Mouse (Mus musculus): Measurements from ENCODE around the gene Qrfp. TPM values are rescaled to one million over a fixed set of nuclear protein-coding genes. Genes with fewer than 3 reads are reported as not detected.

Gene Qrfp
- total RNA-seq (2021) = not detected

DNA sequence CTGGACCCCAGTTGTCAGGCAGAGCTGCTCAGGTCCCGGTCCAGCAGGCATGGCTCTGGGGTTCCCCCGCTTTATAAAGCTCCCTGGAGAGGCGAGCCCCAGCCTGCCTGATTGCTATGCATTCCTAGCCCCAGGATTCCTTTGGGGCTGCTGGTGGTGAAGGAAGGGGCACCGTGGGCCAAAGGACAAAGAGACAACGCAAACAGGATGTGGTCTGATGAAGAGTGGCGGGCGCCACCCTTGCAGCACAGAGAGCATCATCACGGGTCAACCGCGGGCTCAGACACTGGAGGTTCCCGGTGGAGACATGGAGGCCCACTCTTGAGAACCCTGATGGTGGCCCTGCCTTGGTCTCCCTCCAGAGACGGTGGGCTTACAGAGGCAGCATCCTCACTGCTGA is at the start of gene Qrfp:
Qrfp (minus strand) TSS at position 137 of the 400 bp plus-strand sequence.
- DNase-seq (ENCODE audit: extremely low spot score in 1 of 2, low spot score in 1 of 2) = no peak

GRCm38 (mm10) chr2:31858500-31858899 is 48.1 kb upstream of the Qrfp start:
- DNase-seq (ENCODE audit: extremely low spot score in 1 of 2, low spot score in 1 of 2) = no peak

DNA sequence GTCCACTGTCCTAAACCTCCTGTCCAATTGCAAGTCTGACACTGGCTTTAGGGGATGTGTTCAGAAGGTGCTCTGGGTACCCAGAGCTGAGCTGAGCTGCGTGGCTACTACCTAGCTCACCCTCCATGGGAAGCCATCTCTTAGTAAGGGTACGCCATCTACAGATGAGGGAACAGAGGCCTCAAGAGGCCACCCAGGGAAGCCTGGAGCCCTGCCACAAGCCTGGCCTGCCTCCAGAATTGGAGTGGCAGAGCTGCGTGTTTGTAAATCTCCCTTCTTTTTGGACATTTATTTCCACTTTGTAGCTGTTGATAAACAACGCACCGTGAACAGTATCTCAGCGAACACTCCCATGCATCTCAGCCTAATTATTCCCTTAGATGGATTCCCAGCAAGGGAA is 46.8 kb upstream of the Qrfp start:
- no peak for DNase-seq (ENCODE audit: extremely low spot score in 1 of 2, low spot score in 1 of 2)

DNA sequence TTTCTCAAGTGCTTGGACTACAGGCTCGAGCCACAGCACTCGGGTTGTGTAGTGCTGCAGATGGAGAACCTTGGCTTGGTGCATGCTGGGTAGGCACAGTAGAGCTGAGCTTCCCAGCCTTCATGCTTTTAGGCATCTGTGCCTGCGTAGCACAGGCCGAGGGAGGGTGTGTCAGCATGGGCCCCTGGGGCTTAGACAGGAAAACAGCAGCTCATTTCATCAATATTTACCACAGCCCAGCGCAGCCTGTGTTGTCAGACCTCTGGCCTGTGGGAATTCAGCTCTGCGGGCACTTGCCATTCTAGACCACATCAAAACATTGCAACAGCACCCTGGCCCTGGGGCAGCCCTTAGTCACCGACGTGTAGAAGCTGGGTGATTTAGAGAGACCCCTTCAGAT is 45.6 kb upstream of the Qrfp start:
- DNase-seq (ENCODE audit: extremely low spot score in 1 of 2, low spot score in 1 of 2) = no peak

GRCm38 (mm10) chr2:31850141-31850540 is 39.8 kb upstream of the Qrfp start:
- no peak for DNase-seq (ENCODE audit: extremely low spot score in 1 of 2, low spot score in 1 of 2)

DNA sequence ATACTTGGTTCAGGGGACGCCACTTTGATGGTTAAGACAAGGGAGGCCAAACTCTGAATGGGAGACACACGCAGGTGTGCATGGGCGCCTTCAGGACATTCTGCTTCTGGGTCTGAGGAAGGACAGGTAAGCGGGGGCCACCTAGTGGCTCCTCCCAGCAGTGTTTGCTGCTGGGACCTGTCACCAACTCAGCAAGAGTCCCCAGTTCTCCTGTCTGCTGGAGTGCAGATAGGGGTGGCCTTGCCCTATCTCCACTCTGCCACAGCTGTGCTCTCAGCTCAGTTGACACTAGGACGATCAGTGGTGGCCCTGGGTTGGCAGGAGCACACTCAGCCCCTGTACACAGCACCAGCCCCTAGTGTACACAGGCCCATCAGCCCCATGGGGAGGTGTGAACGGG is 37.5 kb upstream of the Qrfp start:
- no peak for DNase-seq (ENCODE audit: extremely low spot score in 1 of 2, low spot score in 1 of 2)

GRCm38 (mm10) chr2:31846692-31847660 is 36.6 kb upstream of the Qrfp start:
- DNase-seq (ENCODE audit: extremely low spot score in 1 of 2, low spot score in 1 of 2) = no peak

GRCm38 (mm10) chr2:31845896-31846691 is 35.7 kb upstream of the Qrfp start, which contains the start of gene Fibcd1:
Fibcd1 (minus strand) TSS chr2:31846005.
- DNase-seq (ENCODE audit: extremely low spot score in 1 of 2, low spot score in 1 of 2) = no peak

DNA sequence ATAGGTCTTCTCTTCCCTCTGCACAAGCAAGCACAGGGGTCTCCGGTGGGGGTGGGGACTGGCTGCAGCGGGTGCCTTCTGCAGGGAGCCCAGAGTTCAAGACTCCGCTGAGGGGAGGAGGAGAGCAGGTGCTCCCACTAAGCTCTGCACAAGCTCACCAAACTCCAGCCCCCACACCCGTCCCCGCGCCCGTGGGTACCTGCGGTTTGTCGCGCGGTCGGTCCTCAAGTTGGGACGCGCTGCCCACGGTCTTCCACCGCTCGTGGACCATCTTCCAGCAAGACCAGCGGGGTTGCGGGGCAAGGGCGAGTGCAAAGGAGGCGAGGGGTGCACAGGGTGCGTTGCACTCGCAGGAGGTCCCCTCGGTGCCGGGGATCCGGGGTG is 35.1 kb upstream of the Qrfp start:
- no peak for DNase-seq (ENCODE audit: extremely low spot score in 1 of 2, low spot score in 1 of 2)

DNA sequence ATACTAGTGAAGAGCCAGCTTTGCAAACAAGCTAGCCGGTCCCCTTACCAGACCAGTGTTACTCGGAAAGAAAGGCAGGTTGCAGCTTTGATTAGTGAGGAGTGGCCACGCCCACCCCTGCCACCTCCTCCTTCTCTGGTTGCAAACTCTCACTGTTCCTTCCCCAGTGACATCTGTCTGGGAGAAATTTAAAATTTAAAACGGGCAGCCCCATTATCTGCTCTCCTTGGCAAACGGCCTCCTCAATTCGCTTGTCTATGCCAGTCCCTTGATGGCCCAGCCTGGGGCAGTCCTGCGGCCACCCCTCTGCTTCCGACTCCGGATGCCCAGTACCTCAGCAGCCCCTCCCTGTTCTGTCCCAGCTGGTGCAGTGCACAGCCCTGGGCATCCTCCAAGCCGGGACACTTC is 34.4 kb upstream of the Qrfp start:
- DNase-seq (ENCODE audit: extremely low spot score in 1 of 2, low spot score in 1 of 2) = no peak

DNA sequence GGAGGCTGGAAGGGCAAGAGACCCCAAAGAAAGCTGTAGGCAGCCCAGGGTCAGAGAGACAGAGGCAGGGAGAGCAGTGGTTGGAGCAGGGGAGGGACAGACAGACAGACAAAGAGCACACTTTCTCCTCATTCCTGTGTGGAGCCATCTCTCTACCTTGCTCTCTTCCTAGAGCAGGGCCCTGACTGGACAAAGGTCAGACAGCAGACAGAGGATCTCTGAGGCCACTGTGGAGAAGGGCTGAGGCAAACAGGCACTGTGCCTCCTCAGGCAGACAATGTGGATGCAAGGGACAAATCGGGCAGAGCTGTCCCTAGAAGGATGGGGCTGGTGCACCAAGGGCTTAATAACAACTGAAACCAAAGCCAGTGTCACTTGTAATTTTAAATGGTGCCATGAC is 28.5 kb upstream of the Qrfp start:
- no peak for DNase-seq (ENCODE audit: extremely low spot score in 1 of 2, low spot score in 1 of 2)

GRCm38 (mm10) chr2:31836985-31837384 is 26.6 kb upstream of the Qrfp start:
- DNase-seq (ENCODE audit: extremely low spot score in 1 of 2, low spot score in 1 of 2) = no peak

- DNase-seq (ENCODE audit: extremely low spot score in 1 of 2, low spot score in 1 of 2) = no peak
These were observed 25.7 kb upstream of the Qrfp start for GRCm38 (mm10) chr2:31836091-31836490.

DNA sequence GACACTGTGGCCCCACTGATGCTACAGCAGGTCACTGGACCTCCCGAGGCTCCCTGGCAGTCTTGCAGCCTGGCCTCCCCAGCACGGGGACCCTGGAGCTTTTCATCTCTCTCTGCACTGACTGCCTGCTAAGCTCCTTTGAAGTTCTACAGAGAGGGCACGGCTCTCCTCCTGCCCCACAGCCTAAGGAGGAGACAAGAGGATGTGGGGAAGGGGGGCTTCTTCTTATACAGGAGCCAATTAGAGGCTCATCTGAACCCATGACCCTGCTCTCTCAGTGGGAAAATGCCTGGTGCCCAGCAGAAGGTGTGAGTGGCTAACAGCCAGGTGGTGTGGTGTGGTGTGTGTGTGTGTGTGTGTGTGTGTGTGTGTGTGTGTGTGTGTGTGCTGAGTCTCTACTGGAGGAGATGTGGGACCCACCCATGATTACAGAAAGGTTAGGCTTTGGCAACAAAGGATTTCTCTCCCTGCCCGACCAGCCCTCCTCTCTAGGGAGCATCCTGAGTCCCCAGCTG is 18.0 kb upstream of the Qrfp start:
- no peak for DNase-seq (ENCODE audit: extremely low spot score in 1 of 2, low spot score in 1 of 2)

- peak; percentile 72 to 82 for DNase-seq (ENCODE audit: extremely low spot score in 1 of 2, low spot score in 1 of 2)
These were observed 17.5 kb upstream of the Qrfp start for GRCm38 (mm10) chr2:31827877-31828276.

DNA sequence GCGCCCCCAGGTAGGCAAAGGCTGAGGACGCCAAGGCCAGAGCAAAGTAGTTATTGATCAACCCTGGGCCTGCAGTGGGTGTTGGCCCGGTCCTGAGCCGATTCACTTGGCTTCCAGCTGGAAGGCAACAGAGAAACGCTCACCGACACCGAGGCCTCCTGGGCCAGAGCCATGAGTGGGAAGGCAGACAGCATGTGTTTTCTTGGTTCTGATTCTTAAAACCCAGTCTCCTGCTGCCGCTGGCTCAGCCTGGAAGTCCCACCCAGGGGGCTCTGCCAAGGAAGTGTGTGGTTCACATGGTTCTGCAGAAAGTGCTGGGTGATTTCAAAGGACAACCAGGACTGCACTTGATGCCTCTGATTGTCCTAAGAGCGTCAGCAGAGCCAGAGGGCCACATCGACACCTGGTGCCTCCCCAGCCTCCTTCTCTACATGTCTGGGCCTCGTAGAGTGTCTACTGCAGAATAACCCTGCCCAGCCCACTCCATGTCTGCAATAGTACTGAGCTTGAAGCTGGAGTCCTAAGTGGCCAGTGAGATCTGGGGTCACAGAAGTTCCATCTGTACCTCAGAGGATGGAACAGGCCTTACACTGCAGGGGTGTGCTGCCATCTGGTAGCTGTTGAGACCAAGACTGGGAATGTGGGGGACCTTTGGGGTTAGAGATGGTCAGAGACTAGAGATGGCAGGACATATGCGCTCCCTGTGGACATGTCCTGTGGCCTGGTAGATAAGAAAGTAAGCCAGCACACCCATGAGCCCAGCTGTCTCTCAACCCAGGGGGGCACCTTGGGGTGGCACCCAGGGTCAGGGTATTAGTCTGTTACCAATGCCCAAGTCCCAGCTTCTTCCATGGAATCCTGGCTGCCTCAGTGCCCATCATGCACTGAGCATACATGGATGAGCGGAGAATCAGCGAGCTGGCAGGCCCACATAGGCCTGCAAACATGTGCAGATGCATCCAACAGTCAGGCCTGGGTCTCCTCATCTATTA is 16.0 kb upstream of the Qrfp start:
- DNase-seq (ENCODE audit: extremely low spot score in 1 of 2, low spot score in 1 of 2) = no peak

DNA sequence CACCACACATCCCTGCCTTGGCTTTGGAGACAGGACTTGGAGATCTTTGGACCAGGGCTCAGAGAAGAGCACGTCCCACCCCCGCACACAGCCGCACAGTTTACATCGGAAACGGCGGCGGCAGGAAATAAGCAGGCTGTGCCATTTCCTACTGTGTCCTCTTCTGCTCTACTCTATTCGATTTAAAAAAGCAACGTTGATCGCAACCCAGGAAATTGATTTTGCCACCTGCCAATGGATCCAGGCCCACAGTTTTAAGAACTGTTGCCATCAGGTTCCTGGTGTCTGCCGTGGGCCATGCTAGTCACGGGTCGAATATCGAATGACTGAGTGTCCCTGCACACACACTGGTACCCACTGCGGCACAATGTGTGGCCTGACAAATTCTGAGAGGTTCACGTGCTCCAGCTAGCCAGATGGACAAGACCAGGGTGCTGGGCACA is 15.1 kb upstream of the Qrfp start:
- DNase-seq (ENCODE audit: extremely low spot score in 1 of 2, low spot score in 1 of 2) = no peak

GRCm38 (mm10) chr2:31823933-31824730 is 13.8 kb upstream of the Qrfp start:
- DNase-seq (ENCODE audit: extremely low spot score in 1 of 2, low spot score in 1 of 2) = peak in 1 of 2 experiments; percentile 59
